Mouse (Mus musculus): Measurements from ENCODE around the gene Psmb8.
A peak's percentile ranks its signal among the peaks of the same experiment; 100 is the strongest.

Gene Psmb8

DNA sequence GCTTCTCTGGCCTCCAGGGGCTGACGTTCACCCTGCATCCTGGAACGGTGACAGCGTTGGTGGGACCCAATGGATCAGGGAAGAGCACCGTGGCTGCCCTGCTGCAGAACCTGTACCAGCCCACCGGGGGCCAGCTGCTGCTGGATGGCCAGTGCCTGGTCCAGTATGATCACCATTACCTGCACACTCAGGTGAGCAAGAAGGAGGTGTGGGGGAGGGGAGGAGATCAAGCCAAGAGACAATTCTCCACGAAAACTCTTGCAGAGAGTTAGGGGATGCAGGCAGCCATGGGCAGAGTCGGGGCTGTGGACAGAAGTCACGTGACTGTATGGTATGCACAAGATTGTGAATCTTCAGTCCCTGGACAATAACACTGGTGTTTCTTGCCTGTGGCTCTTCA is 4.1 kb upstream of the Psmb8 start:
- no peak for DNase-seq (ENCODE audit: low spot score)

DNA sequence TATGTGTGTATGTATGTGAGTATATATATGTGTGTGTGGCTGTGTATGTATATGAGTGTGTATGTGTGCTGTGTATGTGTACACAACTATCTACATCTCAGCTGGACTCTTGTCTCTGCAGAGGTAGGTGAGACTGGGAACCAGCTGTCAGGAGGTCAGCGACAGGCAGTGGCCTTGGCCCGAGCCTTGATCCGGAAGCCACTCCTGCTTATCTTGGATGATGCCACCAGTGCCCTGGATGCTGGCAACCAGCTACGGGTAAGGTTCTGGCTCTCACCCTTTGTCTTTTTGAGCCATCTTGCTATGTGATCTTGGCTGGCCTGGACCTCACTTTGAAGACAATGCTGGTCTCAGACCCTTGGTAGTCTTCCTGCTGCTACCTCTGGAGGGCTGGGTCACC is 2.8 kb upstream of the Psmb8 start:
- no peak for DNase-seq (ENCODE audit: low spot score)

DNA sequence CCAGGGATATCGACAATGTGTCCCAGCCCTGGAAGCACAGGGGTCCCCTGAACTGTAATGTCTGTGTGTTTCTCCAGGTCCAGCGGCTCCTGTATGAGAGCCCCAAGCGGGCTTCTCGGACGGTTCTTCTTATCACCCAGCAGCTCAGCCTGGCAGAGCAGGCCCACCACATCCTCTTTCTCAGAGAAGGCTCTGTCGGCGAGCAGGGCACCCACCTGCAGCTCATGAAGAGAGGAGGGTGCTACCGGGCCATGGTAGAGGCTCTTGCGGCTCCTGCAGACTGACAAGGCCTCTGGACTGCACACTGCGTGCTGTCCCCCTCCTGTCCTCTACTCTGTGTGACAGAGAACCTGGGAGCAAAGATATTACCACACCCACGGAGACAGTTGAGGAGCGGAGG is 1.0 kb upstream of the Psmb8 start:
- no peak for DNase-seq (ENCODE audit: low spot score)

- no peak for DNase-seq (ENCODE audit: low spot score)
Measured at GRCm38 (mm10) chr17:34197904-34198520, 491 bp downstream of the Psmb8 start.

GRCm38 (mm10) chr17:34198521-34198912 is 996 bp downstream of the Psmb8 start:
- DNase-seq (ENCODE audit: low spot score): no peak

- DNase-seq (ENCODE audit: low spot score): no peak
Measured at GRCm38 (mm10) chr17:34199050-34199619, 1.6 kb downstream of the Psmb8 start.

GRCm38 (mm10) chr17:34200047-34200446 is 2.5 kb downstream of the Psmb8 start:
- DNase-seq (ENCODE audit: low spot score): no peak

GRCm38 (mm10) chr17:34200772-34201505 is 3.4 kb downstream of the Psmb8 start:
- DNase-seq (ENCODE audit: low spot score): no peak

GRCm38 (mm10) chr17:34201506-34202055 is 4.1 kb downstream of the Psmb8 start:
- no peak for DNase-seq (ENCODE audit: low spot score)

DNA sequence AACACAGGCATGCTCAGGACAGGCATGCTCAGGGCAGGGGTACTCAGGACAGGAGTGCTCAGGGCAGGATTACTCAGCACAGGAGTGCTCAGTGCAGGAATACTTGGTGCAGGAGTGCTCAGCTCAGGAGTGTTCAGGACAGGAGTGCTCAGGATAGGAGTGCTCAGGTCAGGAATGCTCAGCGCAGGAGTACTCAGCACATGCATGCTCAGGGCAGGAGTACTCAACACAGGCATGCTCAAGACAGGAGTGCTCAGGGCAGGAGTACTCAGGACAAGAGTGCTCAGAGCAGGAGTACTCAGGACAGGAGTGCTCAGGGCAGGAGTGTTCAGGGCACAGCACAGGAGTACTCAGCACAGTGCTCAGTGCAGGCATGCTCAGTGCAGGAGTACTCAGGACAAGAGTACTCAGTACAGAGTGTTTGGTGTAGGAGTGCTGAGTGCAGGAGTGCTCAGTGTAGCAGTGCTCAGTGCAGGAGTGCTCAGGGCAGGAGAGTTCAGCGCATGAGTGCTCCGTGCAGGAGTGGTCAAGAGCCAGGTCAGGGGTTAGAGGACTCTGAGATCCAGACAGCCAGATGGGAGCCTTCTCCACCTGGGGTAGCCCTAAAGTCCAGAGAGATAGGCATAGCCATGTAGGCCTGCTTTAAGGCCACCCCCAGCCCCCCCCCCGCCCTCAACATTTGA is 5.4 kb downstream of the Psmb8 start:
- no peak for DNase-seq (ENCODE audit: low spot score)

GRCm38 (mm10) chr17:34203444-34203843 is 5.9 kb downstream of the Psmb8 start, which contains the start of gene Tap2:
Gene Tap2 (plus strand): TSS chr17:34203527.
- DNase-seq (ENCODE audit: low spot score): no peak

DNA sequence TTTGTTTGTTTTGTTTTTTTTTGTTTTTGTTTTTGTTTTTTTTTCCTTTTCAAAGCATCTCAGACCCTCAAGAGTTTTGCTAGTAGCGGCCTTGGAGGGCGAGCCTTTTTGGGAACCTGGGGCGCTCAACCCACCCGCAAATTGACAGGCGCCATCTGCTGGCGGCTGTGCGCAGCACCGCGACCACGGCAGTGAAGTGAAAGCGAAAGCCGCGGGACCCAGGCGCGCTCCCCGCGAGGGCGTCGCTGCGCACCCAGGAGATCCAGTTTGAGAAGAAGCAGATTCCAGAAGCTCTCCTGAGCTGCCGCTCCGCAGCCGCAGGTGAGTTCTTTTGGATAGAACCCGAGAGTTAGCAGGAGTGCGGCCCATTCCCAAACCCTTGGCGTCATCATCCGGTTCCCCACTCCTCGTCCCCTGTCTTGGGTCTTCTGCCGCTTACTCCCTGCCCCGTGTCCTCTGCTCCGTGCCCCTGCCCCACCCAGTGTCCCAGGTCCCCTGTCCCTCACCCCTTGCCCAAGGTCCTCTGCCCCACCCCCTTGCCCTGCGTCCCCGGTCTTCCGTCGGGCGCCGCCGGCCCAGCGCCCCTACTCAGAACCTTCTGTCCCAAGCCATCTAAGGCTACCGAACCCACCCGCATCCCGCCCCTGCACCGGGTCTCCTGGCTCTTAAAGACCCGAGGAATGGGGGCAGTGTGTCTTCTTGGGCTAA is 6.9 kb downstream of the Psmb8 start:
- peak; percentile 90 for DNase-seq (ENCODE audit: low spot score)

GRCm38 (mm10) chr17:34205021-34205745 is 7.7 kb downstream of the Psmb8 start:
- no peak for DNase-seq (ENCODE audit: low spot score)

DNA sequence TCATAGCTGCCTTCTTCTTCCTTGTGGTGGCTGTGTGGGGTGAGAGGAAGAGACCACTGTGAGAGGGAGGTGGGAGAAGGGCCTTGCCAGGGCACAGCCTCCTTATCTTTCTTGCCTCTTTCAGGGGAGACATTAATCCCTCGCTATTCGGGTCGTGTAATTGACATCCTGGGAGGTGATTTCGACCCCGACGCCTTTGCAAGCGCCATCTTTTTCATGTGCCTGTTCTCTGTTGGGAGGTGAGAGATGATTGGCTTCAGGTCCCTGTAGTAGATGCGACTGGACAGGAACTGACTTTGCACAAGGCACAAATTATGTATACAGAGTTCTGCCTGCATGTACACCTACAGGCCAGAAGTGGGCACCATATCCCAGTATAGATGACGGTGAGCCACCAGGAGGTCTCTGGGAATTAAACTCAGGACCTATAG is 8.2 kb downstream of the Psmb8 start:
- DNase-seq (ENCODE audit: low spot score): no peak

DNA sequence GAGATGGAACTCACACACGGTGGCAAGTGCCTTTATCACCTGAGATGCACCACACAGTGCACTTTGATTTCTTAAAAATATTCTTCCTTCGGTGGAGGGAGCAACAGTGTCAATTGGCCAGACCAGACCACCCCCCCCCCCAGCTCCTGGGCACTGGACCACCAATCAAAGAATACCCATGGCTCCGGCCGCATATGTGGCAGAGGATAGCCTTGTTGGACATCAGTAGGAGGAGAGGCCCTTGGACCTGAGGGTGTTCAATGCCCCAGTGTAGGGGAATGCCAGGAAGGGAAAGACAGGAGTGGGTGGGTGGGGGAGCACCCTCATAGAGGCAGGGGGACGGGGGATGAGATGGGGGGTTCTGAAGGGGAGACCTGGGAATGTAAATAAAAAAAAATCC is 9.2 kb downstream of the Psmb8 start:
- no peak for DNase-seq (ENCODE audit: low spot score)

- DNase-seq (ENCODE audit: low spot score): no peak
Measured at GRCm38 (mm10) chr17:34207456-34207855, 9.9 kb downstream of the Psmb8 start.

DNA sequence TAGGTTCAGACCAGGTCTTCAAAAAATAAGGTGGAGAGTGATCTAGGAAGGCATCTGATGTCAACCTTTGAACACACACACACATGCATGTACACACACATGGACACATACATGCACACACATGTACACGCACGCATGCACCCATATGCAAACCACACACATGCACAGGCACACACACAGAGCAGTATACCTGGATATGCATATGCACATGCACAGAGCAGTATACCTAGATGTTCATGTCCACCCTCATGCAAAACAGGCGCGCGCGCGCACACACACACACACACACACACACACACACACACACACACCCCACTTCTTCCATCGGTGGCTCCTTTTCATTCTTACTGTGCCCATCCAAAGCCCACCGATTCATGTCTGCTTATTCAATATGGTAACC is 10.3 kb downstream of the Psmb8 start:
- DNase-seq (ENCODE audit: low spot score): no peak

- DNase-seq (ENCODE audit: low spot score): no peak
Measured at GRCm38 (mm10) chr17:34208421-34208820, 10.9 kb downstream of the Psmb8 start.

DNA sequence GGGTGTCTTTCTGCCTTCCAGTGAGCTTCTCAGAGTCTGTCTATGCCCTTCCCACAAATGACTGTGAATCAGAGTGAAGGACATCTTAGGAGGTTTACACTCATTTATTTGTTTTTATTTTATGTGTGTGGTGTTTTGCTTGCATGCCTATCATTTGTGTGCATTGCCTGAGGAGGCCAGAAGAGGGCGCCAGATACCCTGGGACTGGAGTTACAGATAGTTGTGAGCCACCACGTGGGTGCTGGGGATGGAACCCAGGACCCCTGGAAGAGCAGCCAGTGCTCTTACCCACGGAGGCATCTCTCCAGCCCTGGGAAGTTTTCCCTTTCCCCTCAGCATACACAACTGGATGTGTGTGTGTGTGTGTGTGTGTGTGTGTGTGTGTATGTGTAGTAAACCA is 12.2 kb downstream of the Psmb8 start:
- DNase-seq (ENCODE audit: low spot score): no peak

DNA sequence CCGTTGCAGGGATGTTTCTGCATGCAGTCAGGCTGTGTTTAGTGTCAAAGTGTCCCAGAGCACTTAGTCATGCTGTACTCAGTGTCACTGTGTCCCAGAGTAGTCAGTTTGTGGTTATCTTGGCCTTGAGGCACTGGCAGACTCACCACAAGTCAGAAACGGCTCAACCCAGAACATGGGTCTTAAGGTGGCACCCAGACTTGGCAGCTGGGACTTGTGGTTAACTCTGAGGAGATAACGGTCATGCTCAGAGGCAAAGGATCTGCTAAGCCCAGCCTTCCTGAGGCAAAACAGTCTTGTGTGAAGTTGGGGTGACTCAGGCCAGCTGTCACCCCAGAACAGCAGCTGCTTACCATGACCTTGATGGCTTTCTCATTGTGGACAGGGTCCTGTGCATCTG is 13.1 kb downstream of the Psmb8 start:
- DNase-seq (ENCODE audit: low spot score): no peak

- DNase-seq (ENCODE audit: low spot score): no peak
Measured at GRCm38 (mm10) chr17:34211746-34212365, 14.3 kb downstream of the Psmb8 start.
